Mouse (Mus musculus) olfactory bulb, adult 2 months (tissue): ENCODE results near the gene Apopt1.

Experiments
- CTCF ChIP-seq: fragments of 200-500 bp; IDR thresholded peaks from 2 replicates; pipeline ENCODE4 v1.5.1; 2012; ENCODE audit warnings: low read depth, mild to moderate bottlenecking, low read length, moderate library complexity; ENCODE audit not compliant: insufficient read depth
- POLR2A ChIP-seq: fragments of 200-500 bp; IDR thresholded peaks from 2 replicates; pipeline ENCODE4 v1.6.1; 2012; ENCODE audit warnings: mild to moderate bottlenecking, low read depth, low read length, moderate library complexity; ENCODE audit not compliant: insufficient read depth

- TF ChIP-seq CTCF (no peak), POLR2A (no peak)
Observed at GRCm38 (mm10) chr12:111681305-111681704, 31.8 kb upstream of the Apopt1 start.
